Mouse (Mus musculus) adrenal gland, adult 2 months (tissue): ENCODE measurements around the gene Cpm. TPM values are rescaled to one million over a fixed set of nuclear protein-coding genes. Genes with fewer than 3 reads are reported as not detected.
A peak's percentile ranks its signal among the peaks of the same experiment; 100 is the strongest.

Experiments used
- DNase-seq: peaks from one replicate; pipeline ENCODE4 v3.0.0; 2021
- polyA plus RNA-seq: library from polyadenylated mRNA; depleted of rRNA; stranded (reverse); fragments of >200 nt; gene quantifications from 2 replicates; pipeline ENCODE4 v1.2.3, GENCODE M21; 2012
- total RNA-seq, 2 experiments: library from RNA; stranded (reverse); gene quantifications; 2 replicates each; pipeline ENCODE4 v1.2.3; 2021

Gene Cpm
- total and polyA plus RNA-seq, 3 experiments, result 19.2 to 29.3 (median 21.4) TPM

DNA sequence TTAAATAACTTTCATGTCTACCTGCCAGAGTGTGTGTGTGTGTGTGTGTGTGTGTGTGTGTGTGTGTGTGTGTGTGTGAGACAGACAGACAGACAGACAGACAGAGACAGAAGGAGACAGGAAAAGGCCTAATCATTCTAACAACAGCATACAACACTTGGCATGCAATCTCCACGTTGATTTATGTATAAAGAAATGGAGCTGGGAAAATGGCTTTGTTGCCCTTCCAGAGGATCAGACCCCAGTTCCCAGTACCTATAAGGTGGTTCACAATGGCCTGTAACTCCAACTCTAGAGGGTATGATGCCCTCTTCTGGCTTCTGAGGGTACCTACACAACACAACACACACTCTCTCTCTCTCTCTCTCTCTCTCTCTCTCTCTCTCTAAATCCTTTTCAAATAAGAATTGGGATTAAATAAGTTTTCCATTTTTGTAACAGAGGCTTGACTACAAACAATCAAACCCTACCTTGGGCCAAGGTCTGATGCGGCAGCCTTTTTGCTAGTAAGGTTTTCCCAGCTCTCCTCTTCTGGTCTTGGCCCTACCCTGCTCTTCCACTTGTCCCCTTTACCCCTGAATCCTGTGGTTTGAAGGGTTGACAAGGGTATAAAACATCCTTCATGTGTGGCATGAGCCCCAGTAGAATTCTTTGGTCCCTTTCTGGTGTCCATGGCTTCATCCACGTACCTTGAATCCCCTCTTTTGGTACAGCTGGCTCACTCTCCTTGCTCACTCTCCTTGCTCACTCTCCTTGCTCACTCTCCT is 6.7 kb downstream of the Cpm start:
- DNase-seq, result no peak

DNA sequence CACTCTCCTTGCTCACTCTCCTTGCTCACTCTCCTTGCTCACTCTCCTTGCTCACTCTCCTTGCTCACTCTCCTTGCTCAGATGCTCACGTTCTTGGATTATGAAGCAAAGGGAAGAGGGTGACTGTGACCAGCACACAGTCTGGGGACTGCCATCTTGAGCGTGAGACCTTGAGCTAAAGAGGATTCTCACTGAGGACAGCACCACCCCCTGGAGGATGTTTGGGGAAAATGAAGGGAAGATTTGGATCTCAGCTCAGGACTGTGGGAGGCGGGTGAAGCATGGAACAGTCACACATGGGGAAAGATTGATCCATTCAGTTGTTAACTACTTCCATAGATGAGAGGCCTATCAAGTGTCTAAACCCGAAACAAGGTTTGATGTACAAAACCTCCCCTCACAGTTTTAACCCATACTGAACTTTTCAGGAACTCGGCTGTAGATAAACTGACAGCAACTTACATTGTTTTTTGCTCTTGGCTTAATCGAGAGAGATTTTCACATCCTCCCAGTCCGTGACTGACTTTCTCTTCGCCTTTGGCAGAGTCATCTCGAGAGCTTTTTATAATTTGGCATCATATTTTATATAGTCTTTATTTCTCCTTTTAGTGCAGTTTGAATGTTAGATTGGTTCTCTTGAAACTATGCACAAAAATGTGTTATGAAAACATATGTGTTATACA is 7.9 kb downstream of the Cpm start:
- peak; percentile 20 for DNase-seq

GRCm38 (mm10) chr10:117637745-117638577 is 8.7 kb downstream of the Cpm start:
- DNase-seq, result no peak

GRCm38 (mm10) chr10:117638578-117639220 is 9.4 kb downstream of the Cpm start:
- DNase-seq, result no peak

DNA sequence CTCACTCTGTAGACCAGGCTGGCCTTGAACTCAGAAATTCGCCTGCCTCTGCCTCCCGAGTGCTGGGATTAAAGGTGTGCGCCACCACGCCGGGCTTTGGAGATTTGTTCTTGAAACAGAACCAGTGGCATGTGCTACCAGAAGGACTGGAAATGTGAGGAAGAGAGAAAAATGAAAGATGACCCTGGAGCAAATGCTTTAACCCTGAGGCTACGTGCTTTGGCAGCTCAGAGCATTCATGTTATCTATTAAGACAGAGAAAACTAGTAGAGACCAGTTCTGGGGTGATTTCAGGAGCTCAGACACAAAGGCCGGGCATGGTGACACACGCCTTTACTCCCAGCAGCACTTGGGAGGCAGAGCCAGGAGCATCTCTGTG is 9.9 kb downstream of the Cpm start:
- DNase-seq, result no peak

DNA sequence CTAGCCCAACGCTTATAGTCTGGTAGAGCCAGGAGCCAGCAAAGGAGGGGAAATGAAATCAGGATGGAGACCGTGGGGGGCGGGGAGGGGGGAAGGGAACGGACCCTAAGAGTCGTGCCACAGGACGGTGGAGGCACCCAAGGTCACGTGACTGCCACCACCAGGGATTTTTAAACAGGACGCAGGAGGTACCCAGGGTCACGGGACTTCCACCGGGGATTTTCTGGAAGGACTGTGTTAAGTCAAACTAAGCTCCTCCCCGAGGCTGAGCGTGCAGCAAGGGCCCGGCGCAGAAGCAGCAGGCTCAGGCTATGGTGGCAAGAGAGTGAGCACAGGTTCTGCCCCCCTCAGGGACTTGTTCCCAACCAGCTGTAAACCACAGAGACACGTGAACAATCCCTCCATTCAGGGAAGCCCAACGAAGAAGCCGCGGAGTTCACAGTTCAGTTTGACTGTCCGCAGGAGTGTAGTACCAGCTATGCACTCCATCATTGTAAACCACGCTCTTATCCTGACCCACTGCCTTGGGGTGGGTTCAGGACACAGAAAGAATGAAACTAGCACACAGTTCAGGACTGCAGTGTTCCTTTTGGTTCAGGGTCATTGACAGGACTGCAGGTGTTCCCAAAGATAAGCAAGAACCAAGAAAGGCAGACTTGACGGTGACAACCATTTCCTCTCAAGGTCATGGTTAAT is 10.7 kb downstream of the Cpm start:
- DNase-seq, result peak; percentile 29

GRCm38 (mm10) chr10:117640595-117641078 is 11.3 kb downstream of the Cpm start:
- DNase-seq, result no peak

- DNase-seq, result no peak
Observed at GRCm38 (mm10) chr10:117641400-117642200, 12.3 kb downstream of the Cpm start.

- DNase-seq, result no peak
Observed at GRCm38 (mm10) chr10:117642201-117642450, 12.8 kb downstream of the Cpm start.

GRCm38 (mm10) chr10:117642491-117643262 is 13.4 kb downstream of the Cpm start:
- no peak for DNase-seq

- DNase-seq, result no peak
Observed at GRCm38 (mm10) chr10:117643302-117643701, 14.0 kb downstream of the Cpm start.

DNA sequence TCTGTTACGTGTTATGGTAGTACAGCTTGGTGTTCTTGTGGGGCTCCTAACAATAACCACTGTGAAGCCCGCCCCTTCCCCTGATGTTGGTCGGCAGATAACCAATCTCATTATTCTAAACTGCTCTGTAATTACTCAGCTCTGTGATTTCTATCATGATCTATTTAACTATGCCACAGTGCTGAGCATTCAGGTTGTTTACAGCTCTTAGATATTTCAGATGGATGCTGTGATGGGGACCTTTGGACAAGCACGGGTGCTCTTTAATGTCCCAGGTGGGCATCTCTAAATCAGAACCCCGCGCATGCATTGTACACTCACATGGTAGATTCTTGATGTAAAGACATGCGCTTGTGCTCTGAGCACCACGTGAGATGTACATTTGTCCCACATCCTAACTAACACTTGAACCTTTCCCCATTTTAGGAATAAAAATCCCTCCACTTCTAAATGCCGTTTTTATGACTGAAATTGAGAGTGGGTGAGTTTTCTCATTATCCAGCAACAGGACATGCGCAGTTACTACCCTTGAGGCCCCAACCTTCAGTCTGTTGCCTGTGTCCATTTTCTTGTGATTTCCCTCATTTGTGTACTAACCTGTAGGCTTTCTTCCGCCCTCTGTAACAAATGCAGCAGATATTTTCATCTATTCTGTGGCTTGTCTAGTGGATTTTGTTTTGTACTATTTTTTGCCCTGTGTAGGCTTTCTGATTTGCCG is 14.6 kb downstream of the Cpm start:
- DNase-seq, result no peak

DNA sequence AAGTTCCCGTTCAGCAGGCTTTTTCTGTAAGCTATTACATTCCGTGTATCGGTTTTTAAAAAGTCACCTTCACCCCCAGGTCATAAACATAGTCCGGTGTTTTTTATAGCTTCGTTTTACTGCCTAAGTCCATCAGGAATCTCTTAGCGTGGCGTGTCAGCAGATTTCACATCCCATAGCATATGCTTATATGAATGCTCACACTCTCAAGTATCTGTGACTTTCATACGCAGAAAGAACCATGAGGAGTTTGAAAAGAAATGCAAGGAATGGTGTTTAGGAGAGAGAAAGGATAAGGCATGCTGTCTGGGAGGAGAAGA is 15.1 kb downstream of the Cpm start:
- no peak for DNase-seq

DNA sequence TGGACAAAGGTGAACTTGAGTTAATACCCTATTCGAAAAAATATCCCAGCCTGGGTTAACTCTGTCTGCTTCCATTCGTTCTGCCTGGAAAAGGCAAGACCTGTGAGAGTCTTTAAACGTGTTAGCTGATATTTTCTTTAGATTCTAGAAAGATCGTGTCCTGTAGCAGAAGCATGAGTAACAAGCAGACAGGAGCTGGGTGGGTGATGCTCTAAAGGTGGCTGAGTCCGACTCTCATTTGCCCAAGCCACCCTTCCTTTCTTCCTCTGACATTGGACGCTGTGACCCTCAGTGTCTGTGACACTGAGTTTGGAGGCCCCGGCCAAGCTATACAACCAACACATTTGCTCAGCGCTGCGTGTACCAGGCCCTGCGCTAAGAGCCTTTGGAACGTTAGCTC is 15.5 kb downstream of the Cpm start:
- no peak for DNase-seq

DNA sequence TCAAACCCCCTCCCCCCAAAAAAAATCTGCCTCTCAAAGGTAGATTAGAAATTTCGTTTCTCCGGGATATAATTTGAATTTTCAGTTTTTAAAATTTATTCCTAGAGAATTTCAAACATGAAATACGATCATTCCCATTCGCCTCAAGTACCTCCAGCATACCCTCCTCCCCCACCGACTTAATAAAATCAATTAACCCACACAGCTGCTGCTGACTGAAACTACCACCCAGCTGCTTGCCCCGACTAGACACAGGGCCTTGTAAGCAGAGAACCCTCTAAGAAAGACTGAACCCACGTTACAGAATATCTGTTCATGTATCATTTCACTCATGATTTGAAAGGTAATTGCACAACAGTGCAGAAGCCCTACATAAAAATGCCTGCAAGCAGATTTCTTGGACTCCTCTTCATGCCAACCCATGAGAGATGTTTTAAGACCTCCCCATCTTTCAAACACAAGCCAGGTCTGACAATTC is 16.2 kb downstream of the Cpm start:
- no peak for DNase-seq

DNA sequence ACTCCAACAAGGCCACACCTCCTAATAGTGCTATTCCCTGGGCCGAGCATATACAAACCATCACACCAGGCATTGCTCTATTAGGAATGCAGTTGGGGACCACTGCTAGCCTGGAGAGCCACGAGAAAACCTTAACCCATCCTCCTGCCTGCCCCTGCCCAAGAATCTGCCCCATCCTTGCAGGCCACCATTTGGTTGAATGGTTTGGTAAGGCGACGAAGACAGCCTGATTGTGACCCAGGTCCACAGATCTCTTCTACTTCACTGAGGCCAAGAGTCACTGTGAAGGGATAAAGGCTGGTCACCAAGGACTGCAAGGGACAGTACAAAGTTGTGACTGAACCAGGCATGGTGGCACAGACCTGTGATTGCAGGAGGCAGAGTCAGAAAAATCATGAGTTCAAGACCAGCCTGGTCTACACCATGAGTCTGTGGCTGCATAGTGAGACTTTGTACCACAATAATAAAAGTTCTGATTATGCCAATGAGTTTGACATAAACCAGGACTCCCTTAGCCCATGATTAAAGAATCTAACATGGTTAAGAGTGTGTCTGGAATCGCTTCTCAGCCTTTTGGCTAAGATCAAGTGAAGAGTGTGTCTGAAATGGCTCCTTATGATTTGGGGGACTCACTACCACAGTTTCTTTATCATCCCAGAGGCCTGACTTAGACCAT is 17.3 kb downstream of the Cpm start:
- DNase-seq, result no peak

DNA sequence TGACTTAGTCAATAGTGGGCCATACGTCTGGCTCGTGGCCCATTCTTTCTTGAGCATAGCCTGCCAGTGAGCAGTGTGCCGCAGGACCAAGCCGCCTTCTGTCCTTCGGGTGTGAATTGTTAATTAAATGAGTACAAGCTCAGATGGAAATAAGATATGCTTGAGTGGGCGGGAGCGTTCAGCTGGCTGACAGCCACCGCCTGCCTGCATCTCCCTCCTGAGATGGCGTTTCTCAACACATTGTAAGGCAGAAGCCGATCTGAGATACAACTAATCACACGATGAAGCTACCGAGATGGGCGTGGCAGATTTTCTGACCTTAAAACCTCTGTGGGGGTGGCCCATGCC is 17.8 kb downstream of the Cpm start:
- DNase-seq, result no peak

- DNase-seq, result no peak
Observed at GRCm38 (mm10) chr10:117647964-117648472, 18.7 kb downstream of the Cpm start.

GRCm38 (mm10) chr10:117648643-117649042 is 19.3 kb downstream of the Cpm start:
- DNase-seq, result no peak
